Mouse (Mus musculus) adrenal gland, adult (tissue): ENCODE results near the gene Sdsl.

Experiments
- DNase-seq, 2 experiments: peaks; one replicate each; pipeline ENCODE4 v3.0.0; 2022 to 2023; ENCODE audit warnings: low spot score in 1 of 2; ENCODE audit not compliant: inconsistent age in 2 of 2

Gene Sdsl

DNA sequence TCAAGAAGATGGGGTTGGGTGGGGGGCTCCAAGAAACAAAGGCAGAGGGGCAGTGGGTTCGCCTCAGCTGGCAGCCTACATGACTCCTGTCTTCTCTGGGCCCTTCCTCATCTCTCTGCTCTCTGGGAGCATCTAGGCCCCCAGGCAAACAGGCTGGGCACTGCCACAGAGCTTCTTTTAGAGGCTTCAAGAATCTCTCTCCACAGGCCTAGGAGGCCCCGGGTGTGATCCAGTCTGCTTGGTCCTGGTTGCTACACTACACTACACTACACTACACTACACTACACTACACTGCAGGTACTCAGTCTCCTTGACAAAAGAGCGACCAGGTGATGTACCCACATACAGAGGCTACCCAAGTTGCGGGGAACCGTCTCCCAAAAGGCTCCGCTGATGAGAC, 42.9 kb downstream of the Sdsl start:
- no peak for DNase-seq

GRCm38 (mm10) chr5:120428990-120429389, 43.6 kb downstream of the Sdsl start:
- DNase-seq, result no peak

GRCm38 (mm10) chr5:120428189-120428838, 44.3 kb downstream of the Sdsl start:
- DNase-seq, result no peak

DNA sequence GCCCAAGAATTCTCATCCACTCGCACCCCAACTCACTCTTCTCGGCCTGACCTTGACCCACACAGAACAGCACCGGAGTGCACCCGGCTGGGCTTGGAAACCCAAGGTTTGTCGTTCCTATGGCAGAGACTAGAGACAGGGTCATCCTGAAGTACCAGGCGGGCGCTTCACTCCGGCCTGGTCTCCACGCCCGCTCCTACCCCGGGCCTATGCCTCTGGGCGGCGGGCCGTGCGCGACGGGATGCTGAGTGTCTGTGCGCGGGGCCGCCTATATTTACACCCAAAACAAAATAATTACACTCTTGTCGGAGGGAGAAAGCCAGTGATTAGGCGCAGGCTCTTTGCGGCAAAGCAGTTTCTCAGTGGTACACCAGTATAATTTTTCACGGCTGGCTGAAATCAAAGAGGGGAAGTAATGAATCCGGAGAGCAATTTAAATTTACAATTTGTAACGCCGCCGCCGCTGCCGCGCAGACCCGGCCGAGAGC, 45.1 kb downstream of the Sdsl start:
- DNase-seq, result no peak

DNA sequence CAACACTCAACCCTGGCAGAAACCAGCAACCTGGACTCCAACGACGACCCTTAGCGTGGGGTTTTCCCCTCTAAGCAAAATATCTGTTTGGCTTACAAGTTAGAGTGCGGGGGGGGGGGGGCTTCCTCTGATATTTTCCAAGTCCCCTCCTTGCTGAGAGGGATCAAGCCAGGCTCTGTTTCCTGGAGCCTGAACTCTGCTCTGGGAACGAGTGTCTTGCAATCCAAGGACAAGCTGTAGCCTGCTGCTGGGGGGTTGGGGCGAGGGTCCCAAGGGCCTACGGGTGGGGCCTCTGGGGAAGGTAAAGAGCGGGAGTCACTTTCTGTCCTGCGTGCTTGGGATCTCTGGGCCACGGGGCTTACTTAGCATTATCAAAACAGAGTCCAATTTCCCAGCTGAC, 46.0 kb downstream of the Sdsl start:
- no peak for DNase-seq

DNA sequence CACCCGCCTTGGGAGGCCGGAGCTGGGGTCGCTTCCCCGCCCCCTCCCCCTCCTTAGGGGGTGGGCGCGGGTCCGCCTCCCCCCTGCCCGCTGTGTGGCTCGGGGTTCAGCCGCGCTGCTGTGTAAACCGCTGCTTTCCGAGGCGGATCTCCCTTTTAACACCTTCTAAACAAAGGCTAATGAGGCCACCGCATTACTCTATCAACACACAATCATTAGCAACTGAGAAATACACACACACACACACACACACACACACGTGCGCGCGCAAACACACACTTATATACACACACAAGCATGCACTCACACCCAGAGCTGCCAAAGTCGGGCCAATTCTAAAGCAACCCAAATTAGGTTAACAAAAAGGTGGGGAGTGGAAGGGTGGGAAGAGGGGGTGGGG, 46.9 kb downstream of the Sdsl start:
- DNase-seq, result no peak

- DNase-seq, result no peak
Measured at GRCm38 (mm10) chr5:120424657-120425056, 48.0 kb downstream of the Sdsl start.

DNA sequence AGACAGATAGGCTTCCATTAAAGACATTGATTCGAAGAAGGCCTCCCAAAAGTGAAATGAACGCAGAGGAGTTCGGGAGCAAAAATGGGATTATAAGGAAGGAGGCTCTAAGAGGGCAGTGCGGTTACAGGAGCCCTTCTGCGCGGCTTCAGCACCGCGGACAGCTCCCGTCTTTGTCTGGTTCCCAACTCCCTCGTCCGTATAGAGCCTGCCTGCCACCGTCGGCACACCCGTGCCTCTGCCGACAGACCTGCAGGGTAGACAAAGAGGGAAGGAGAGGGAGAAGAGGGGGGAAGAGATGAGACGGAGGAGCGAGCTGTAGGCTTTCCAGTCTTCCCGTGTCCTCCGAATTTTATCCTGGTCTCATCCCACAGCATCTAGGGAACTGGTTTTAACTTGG, 48.6 kb downstream of the Sdsl start:
- peak; percentile 63 to 88 for DNase-seq

DNA sequence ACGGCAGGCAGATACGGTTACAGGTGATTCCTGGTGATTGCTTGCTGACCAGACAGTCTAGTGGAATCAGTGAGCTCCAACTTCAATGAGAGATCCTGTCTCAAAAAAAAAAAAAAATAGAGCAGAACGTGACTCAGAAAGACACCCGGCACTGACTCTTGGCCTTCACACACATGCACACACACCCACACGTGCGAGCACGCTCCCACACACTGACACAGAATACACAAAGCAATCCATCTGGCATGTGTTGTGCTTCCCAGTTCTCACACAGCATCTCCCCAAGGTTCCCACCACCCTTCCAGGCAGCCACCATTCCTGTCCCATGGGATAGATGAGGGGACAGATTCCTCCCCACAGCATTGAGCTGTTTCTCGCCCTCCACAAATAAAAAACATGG, 52.5 kb downstream of the Sdsl start:
- DNase-seq, result no peak

DNA sequence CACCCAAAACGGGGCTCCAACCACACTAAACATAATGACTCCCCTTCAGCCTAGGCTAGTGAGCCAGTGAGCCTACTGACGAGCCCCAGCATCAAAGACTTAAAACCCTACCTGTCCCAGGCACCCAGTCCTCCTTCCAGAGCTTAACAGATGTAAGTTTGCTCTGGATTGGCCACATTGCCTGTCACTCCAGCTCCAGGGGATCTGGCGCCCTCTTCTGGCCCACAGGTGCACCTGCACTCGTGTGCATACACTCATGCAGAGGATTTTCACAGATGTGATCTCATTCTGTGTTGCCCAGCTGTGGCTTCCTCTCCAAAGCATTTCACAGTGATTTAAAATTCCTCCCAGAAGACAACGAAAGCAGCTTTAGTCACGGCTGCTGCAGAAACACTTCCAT, 59.2 kb downstream of the Sdsl start:
- DNase-seq, result no peak

- peak in 1 of 2 experiments; percentile 54 for DNase-seq
Measured at GRCm38 (mm10) chr5:120409385-120410378, 62.9 kb downstream of the Sdsl start.

DNA sequence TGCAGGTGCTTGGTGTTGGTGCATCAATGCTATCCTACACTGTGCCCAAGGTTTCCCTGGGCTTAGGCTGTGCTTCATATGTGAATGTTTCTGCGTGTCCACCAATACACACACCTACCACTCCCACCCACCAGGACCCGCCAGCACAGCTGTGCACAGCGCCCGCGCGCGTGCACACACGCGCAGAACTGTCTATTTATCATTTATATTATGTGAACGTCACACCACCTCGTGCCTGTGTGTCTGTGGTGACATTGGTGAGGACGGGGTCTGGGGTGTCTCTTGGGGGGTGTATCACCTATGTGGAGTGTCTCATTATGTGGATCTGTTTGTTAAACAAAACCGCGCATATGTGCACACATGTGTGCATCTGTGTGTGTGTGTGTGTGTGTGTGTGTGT, 63.7 kb downstream of the Sdsl start:
- no peak for DNase-seq
